21 mouse cellular contexts compared by ENCODE assay signal in the genomic region with DNA sequence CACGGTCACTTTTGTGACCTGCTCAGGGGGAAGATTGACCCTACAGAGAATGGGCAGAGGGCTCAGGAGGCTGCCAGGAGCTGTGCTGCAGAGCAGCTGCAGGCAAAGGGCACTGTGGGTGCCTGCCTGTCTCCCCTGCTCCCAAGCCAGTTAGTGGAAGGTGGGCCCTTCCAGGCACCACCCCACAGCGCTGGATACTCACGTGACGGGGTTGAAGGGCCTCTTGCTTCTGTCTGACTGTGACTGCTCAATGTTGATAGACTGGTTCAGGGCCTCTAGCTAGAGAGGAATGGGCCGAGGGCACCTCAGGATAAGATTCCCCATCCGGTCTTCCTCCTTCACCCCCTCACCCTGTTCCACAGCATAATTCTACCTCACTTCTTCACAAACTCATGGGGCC. TPM values are rescaled to one million over a fixed set of nuclear protein-coding genes. Genes with fewer than 3 reads are reported as not detected.
A peak's percentile ranks its signal among the peaks of the same experiment; 100 is the strongest.
DNase-seq lines count a peak whose midpoint lies in the region; ATAC-seq and TF ChIP-seq lines count a peak whose summit lies in the region.
"Had no signal": no experiment of that assay in that cellular context is flagged by ENCODE, and none has a peak within 500 bp of the region (broad histone marks: within the 10 kb centered on the region; RNA-seq: fewer than 3 reads in every experiment).

No protein-coding gene starts in this region.

- no peak for ATAC-seq in liver, postnatal 0 days
- peak; percentile 79 for ATAC-seq in lung, embryonic 16.5 days (ENCODE audit: low read depth)
- ATAC-seq: CD4-positive, CD25-positive, alpha-beta regulatory T cell, adult 4 months; forebrain, embryonic 13.5 days had no signal

- H3K4me1 ChIP-seq in liver, adult 2 months (ENCODE audit: control insufficient read depth, insufficient read depth, low read length) = no peaks in the 10 kb centered on the region
- no peaks in the 10 kb centered on the region for H3K4me1 ChIP-seq in liver, postnatal 0 days (ENCODE audit: insufficient read depth)
- peaks cover 11% of the 10 kb centered on the region; the same call in 1 of the 2 replicates for H3K4me1 ChIP-seq in lung, embryonic 16.5 days (replicated peaks; ENCODE audit: control insufficient read depth, insufficient read depth, low read length)
- peaks cover 98% of the 10 kb centered on the region for H3K4me1 ChIP-seq in E14TG2a.4 (replicated peaks; ENCODE audit: low read depth, low read length)
- H3K4me1 ChIP-seq in limb, embryonic 10.5 days = peaks cover 30% of the 10 kb centered on the region
- H3K4me1 ChIP-seq: embryonic facial prominence, embryonic 15.5 days; neural tube, embryonic 13.5 days had no signal

- no peak overlapping the region for H3K4me3 ChIP-seq in liver, adult 2 months (ENCODE audit: insufficient read depth, low read depth, low read length)
- no peak overlapping the region for H3K4me3 ChIP-seq in liver, postnatal 0 days (ENCODE audit: low read depth, low read length)
- H3K4me3 ChIP-seq in lung, embryonic 16.5 days (ENCODE audit: low read length) = no peak overlapping the region
- H3K4me3 ChIP-seq in E14TG2a.4 (replicated peaks; ENCODE audit: low read length) = peak overlapping the region; percentile 32; the same call in 1 of the 2 replicates
- H3K4me3 ChIP-seq in limb, embryonic 10.5 days = no peak overlapping the region
- H3K4me3 ChIP-seq: embryonic facial prominence, embryonic 15.5 days; forebrain, embryonic 13.5 days; heart, embryonic 15.5 days; hindbrain, embryonic 12.5 days; kidney, embryonic 15.5 days; limb, embryonic 12.5 days; midbrain, embryonic 12.5 days; neural tube, embryonic 13.5 days had no signal

- DNase-seq in liver, adult 2 months (ENCODE audit: extremely low read depth, low read depth, low spot score) = peak; percentile 66
- no peak for DNase-seq in liver, postnatal 0 days
- no peak for DNase-seq in lung, postnatal 14 days
- no peak for DNase-seq in limb, embryonic 10.5 days (ENCODE audit: low spot score)
- DNase-seq in adrenal gland, postnatal 25 days = no peak
- DNase-seq: cerebellum, adult 2 months; gastrocnemius, postnatal 14 days; right cerebral cortex, postnatal 4 days had no signal

- TF ChIP-seq CTCF in liver, adult 2 months (IDR thresholded peaks at IDR 0.05; ENCODE audit: low read depth, low read length) = no peak
- TF ChIP-seq CTCF in liver, postnatal 0 days (IDR thresholded peaks at IDR 0.05; ENCODE audit: low read depth) = no peak
- no peak for TF ChIP-seq CTCF in E14TG2a.4 (conservative IDR thresholded peaks at IDR 0.05; ENCODE audit: low read length)

- H3K27ac ChIP-seq in liver, adult 2 months (replicated peaks; ENCODE audit: insufficient read depth, low read depth, low read length) = no peak overlapping the region
- H3K27ac ChIP-seq in liver, postnatal 0 days (ENCODE audit: low read depth) = no peak overlapping the region
- H3K27ac ChIP-seq in lung, embryonic 16.5 days (ENCODE audit: low read length) = peak overlapping the region; percentile 61; the same call in 1 of the 2 replicates
- 0 out of 2 replicates have a peak overlapping the region, but pooled peaks have one; percentile 12 for H3K27ac ChIP-seq in limb, embryonic 10.5 days
- H3K27ac ChIP-seq: embryonic facial prominence, embryonic 15.5 days; forebrain, embryonic 13.5 days; heart, embryonic 15.5 days; hindbrain, embryonic 12.5 days; kidney, embryonic 15.5 days; limb, embryonic 12.5 days; liver, embryonic 14.5 days; midbrain, embryonic 12.5 days; neural tube, embryonic 13.5 days had no signal

- no peak for TF ChIP-seq EP300 in liver, postnatal 0 days (IDR thresholded peaks at IDR 0.05; ENCODE audit: low read depth)

- no peak for TF ChIP-seq POLR2A in liver, adult 2 months (IDR thresholded peaks at IDR 0.05; ENCODE audit: extremely low read depth, insufficient read depth, low read length)

- 65% methylated on average over 6 of the region's 6 CpGs for WGBS in liver, adult 2 months
- WGBS in liver, postnatal 0 days (ENCODE audit: insufficient replicate concordance) = 64% methylated on average over 6 of the region's 6 CpGs
- WGBS in lung, embryonic 16.5 days = 39% methylated on average over 6 of the region's 6 CpGs
- WGBS in limb, embryonic 10.5 days = 70% methylated on average over 6 of the region's 6 CpGs

- no peaks in the 10 kb centered on the region for H3K79me2 ChIP-seq in liver, adult 2 months (ENCODE audit: control insufficient read depth, insufficient read depth, low read length)

- H3K4me2 ChIP-seq in liver, postnatal 0 days (ENCODE audit: low read depth, low read length) = no peak overlapping the region
- no peak overlapping the region for H3K4me2 ChIP-seq in lung, embryonic 16.5 days (ENCODE audit: low read depth, low read length)
- H3K4me2 ChIP-seq: embryonic facial prominence, embryonic 15.5 days; forebrain, embryonic 13.5 days; heart, embryonic 15.5 days; hindbrain, embryonic 12.5 days; kidney, embryonic 15.5 days; limb, embryonic 12.5 days; midbrain, embryonic 12.5 days; neural tube, embryonic 13.5 days had no signal

- no peaks in the 10 kb centered on the region for H3K9me3 ChIP-seq in liver, postnatal 0 days (ENCODE audit: low read length)
- no peaks in the 10 kb centered on the region for H3K9me3 ChIP-seq in lung, embryonic 16.5 days (ENCODE audit: control insufficient read depth, low read length)
- no peaks in the 10 kb centered on the region for H3K9me3 ChIP-seq in E14TG2a.4 (ENCODE audit: low read length)
- H3K9me3 ChIP-seq in limb, embryonic 10.5 days (replicated peaks) = no peaks in the 10 kb centered on the region
- H3K9me3 ChIP-seq: embryonic facial prominence, embryonic 15.5 days; forebrain, embryonic 13.5 days; heart, embryonic 15.5 days; hindbrain, embryonic 12.5 days; kidney, embryonic 15.5 days; limb, embryonic 12.5 days; midbrain, embryonic 12.5 days; neural tube, embryonic 13.5 days had no signal

- no peak overlapping the region for H3K9ac ChIP-seq in liver, adult 2 months (ENCODE audit: low read depth, low read length)
- no peak overlapping the region for H3K9ac ChIP-seq in liver, postnatal 0 days (replicated peaks)
- H3K9ac ChIP-seq in lung, embryonic 16.5 days (ENCODE audit: low read length) = peak overlapping the region; percentile 34; the same call in 1 of the 2 replicates
- H3K9ac ChIP-seq: embryonic facial prominence, embryonic 15.5 days; forebrain, embryonic 13.5 days; heart, embryonic 15.5 days; hindbrain, embryonic 12.5 days; kidney, embryonic 15.5 days; limb, embryonic 12.5 days; liver, embryonic 14.5 days; midbrain, embryonic 12.5 days; neural tube, embryonic 13.5 days had no signal

- no peaks in the 10 kb centered on the region for H3K36me3 ChIP-seq in liver, adult 2 months (ENCODE audit: control insufficient read depth, insufficient read depth, low read length)
- peaks cover 3% of the 10 kb centered on the region; the same call in 1 of the 2 replicates for H3K36me3 ChIP-seq in liver, postnatal 0 days (replicated peaks; ENCODE audit: insufficient read depth, low read length)
- H3K36me3 ChIP-seq in lung, embryonic 16.5 days (ENCODE audit: control insufficient read depth, insufficient read depth, low read length) = no peaks in the 10 kb centered on the region
- peaks cover 95% of the 10 kb centered on the region for H3K36me3 ChIP-seq in E14TG2a.4 (ENCODE audit: insufficient read depth, low read length)
- peaks cover 31% of the 10 kb centered on the region for H3K36me3 ChIP-seq in limb, embryonic 10.5 days
- H3K36me3 ChIP-seq: embryonic facial prominence, embryonic 15.5 days; heart, embryonic 15.5 days; hindbrain, embryonic 12.5 days; kidney, embryonic 15.5 days; midbrain, embryonic 12.5 days; neural tube, embryonic 13.5 days had no signal

- no peaks in the 10 kb centered on the region for H3K27me3 ChIP-seq in liver, adult 2 months (ENCODE audit: control insufficient read depth, insufficient read depth, low read length)
- H3K27me3 ChIP-seq in liver, postnatal 0 days (ENCODE audit: insufficient read depth, low read length) = no peaks in the 10 kb centered on the region
- H3K27me3 ChIP-seq in lung, embryonic 16.5 days (ENCODE audit: control insufficient read depth, insufficient read depth, low read depth, low read length) = no peaks in the 10 kb centered on the region
- no peaks in the 10 kb centered on the region for H3K27me3 ChIP-seq in E14TG2a.4 (ENCODE audit: insufficient read depth, low read length)
- H3K27me3 ChIP-seq in limb, embryonic 10.5 days (ENCODE audit: low read depth, poor library complexity, severe bottlenecking) = no peaks in the 10 kb centered on the region
- H3K27me3 ChIP-seq: embryonic facial prominence, embryonic 15.5 days; forebrain, embryonic 13.5 days; heart, embryonic 15.5 days; hindbrain, embryonic 12.5 days; kidney, embryonic 15.5 days; midbrain, embryonic 12.5 days; neural tube, embryonic 13.5 days had no signal

RNA-seq across cellular contexts. Expression of a gene that starts 15.6 kb away (rescaled TPM):
- total RNA-seq in liver, adult 2 months (2014; rRNA removed) = 3.0 and 4.6 TPM in 2 replicates
- 2.3 and 2.5 TPM in 2 replicates for polyA plus RNA-seq in liver, adult 2 months (2012; rRNA removed)
- polyA plus RNA-seq in liver, postnatal 0 days (2015; fragmentation: Nextera tagmentation; extraction: Ambion mirVana) = 59.4 and 67.0 TPM in 2 replicates
- 99.0 and 106 TPM in 2 replicates for polyA plus RNA-seq in lung, embryonic 16.5 days (2015; fragmentation: Nextera tagmentation; extraction: Ambion mirVana)
- 188 and 204 TPM in 2 replicates for polyA plus RNA-seq in limb, embryonic 10.5 days (2016; fragmentation: Nextera tagmentation; extraction: Ambion mirVana)
- total RNA-seq in adrenal gland, postnatal 25 days (2021) = 16.9 and 17.9 TPM in 2 replicates

RNA-seq across cellular contexts. Expression of a gene that starts 15.8 kb away (rescaled TPM):
- total RNA-seq in liver, adult 2 months (2014; rRNA removed) = 41.1 and 63.0 TPM in 2 replicates
- 80.0 and 133 TPM in 2 replicates for polyA plus RNA-seq in liver, adult 2 months (2012; rRNA removed)
- 183 and 195 TPM in 2 replicates for polyA plus RNA-seq in liver, postnatal 0 days (2015; fragmentation: Nextera tagmentation; extraction: Ambion mirVana)
- polyA plus RNA-seq in lung, embryonic 16.5 days (2015; fragmentation: Nextera tagmentation; extraction: Ambion mirVana) = 488 and 498 TPM in 2 replicates
- 420 and 432 TPM in 2 replicates for polyA plus RNA-seq in limb, embryonic 10.5 days (2016; fragmentation: Nextera tagmentation; extraction: Ambion mirVana)
- 141 and 171 TPM in 2 replicates for total RNA-seq in adrenal gland, postnatal 25 days (2021)

RNA-seq across cellular contexts. Expression of a gene that starts 21.0 kb away (rescaled TPM):
- total RNA-seq in liver, adult 2 months (2014; rRNA removed) = 3.0 and 5.3 TPM in 2 replicates
- polyA plus RNA-seq in liver, adult 2 months (2012; rRNA removed) = 23.4 and 31.4 TPM in 2 replicates
- polyA plus RNA-seq in liver, postnatal 0 days (2015; fragmentation: Nextera tagmentation; extraction: Ambion mirVana) = 2.1 and 2.5 TPM in 2 replicates
- 5.0 and 6.0 TPM in 2 replicates for polyA plus RNA-seq in lung, embryonic 16.5 days (2015; fragmentation: Nextera tagmentation; extraction: Ambion mirVana)
- 6.8 and 8.4 TPM in 2 replicates for polyA plus RNA-seq in limb, embryonic 10.5 days (2016; fragmentation: Nextera tagmentation; extraction: Ambion mirVana)
- total RNA-seq in adrenal gland, postnatal 25 days (2021) = 0.67 and 1.4 TPM in 2 replicates
- total RNA-seq: granulocyte monocyte progenitor cell, adult 5-6 weeks had no signal

RNA-seq across cellular contexts. Expression of a gene that starts 36.9 kb away (rescaled TPM):
- total RNA-seq in liver, adult 2 months (2014; rRNA removed) = 238 and 300 TPM in 2 replicates
- polyA plus RNA-seq in liver, adult 2 months (2012; rRNA removed) = 297 and 352 TPM in 2 replicates
- 88.0 and 97.1 TPM in 2 replicates for polyA plus RNA-seq in liver, postnatal 0 days (2015; fragmentation: Nextera tagmentation; extraction: Ambion mirVana)
- 78.2 and 91.0 TPM in 2 replicates for polyA plus RNA-seq in lung, embryonic 16.5 days (2015; fragmentation: Nextera tagmentation; extraction: Ambion mirVana)
- 142 and 155 TPM in 2 replicates for polyA plus RNA-seq in limb, embryonic 10.5 days (2016; fragmentation: Nextera tagmentation; extraction: Ambion mirVana)
- total RNA-seq in adrenal gland, postnatal 25 days (2021) = 931 and 942 TPM in 2 replicates

Comparison
In these comparisons a context has a peak if more than half of its experiments do, and no peak if none do; other contexts are left out.
1. RNA of a gene that starts 15.6 kb away (polyA plus RNA-seq): 188 to 204 TPM in limb, embryonic 10.5 days, 99.0 to 106 TPM in lung, embryonic 16.5 days and 59.4 to 67.0 TPM in liver, postnatal 0 days; 2.3 to 2.5 TPM in liver, adult 2 months; every median in the first group is over 10 times any median in the second.
2. H3K27ac ChIP-seq: peak in lung, embryonic 16.5 days (single experiment) and limb, embryonic 10.5 days (single experiment); none in liver, adult 2 months (single experiment) and liver, postnatal 0 days (single experiment).